Mouse (Mus musculus) embryonic fibroblast, embryonic 13.5 days (primary cell): Measurements from ENCODE around the gene B3gntl1.

Experiments
- CTCF ChIP-seq: IDR thresholded peaks from 2 replicates; pipeline ENCODE4 v1.5.1; 2011; ENCODE audit warnings: mild to moderate bottlenecking, control low read depth, low read length, moderate library complexity, borderline replicate concordance; ENCODE audit not compliant: insufficient read depth
- POLR2A ChIP-seq: IDR thresholded peaks from 2 replicates; pipeline ENCODE4 v1.6.1; 2011; ENCODE audit warnings: low read depth, mild to moderate bottlenecking, control low read depth, low read length, moderate library complexity

- TF ChIP-seq CTCF (no peak), POLR2A (no peak)
Measured at GRCm38 (mm10) chr11:121648166-121648565, 24.8 kb downstream of the B3gntl1 start.
